Mouse (Mus musculus) heart, embryonic 11.5 days (tissue): Measurements from ENCODE around the gene Zfp691. TPM values are rescaled to one million over a fixed set of nuclear protein-coding genes. Genes with fewer than 3 reads are reported as not detected.
A peak's percentile ranks its signal among the peaks of the same experiment; 100 is the strongest.

ENCODE experiments used
- ATAC-seq: fragments of 200-750 bp; cut with Nextera tagmentation; replicated peaks from 2 replicates; pipeline ENCODE4 v1.8.0; 2017; ENCODE audit warnings: moderate library complexity; ENCODE audit not compliant: insufficient number of reproducible peaks, low FRiP score, low TSS enrichment
- H3K27ac ChIP-seq: fragments of 300-500 bp; sonication (generic); 2 replicates; pipeline ENCODE4 v1.5.1; 2014; ENCODE audit warnings: mild to moderate bottlenecking, low read depth, low read length
- H3K27me3 ChIP-seq: fragments of 300-500 bp; sonication (generic); 2 replicates; pipeline ENCODE4 v1.6.1; 2014; ENCODE audit warnings: mild to moderate bottlenecking, low read length, mixed read lengths; ENCODE audit not compliant: control insufficient read depth, insufficient read depth
- H3K36me3 ChIP-seq: fragments of 300-500 bp; sonication (generic); 2 replicates; pipeline ENCODE4 v1.6.1; 2014; ENCODE audit warnings: mild to moderate bottlenecking, low read length, moderate library complexity, mixed read lengths; ENCODE audit not compliant: control insufficient read depth, insufficient read depth
- H3K4me1 ChIP-seq: fragments of 300-500 bp; sonication (generic); 2 replicates; pipeline ENCODE4 v1.6.1; 2014; ENCODE audit warnings: low read length; ENCODE audit not compliant: control insufficient read depth, insufficient read depth
- H3K4me2 ChIP-seq: fragments of 300-500 bp; sonication (generic); 2 replicates; pipeline ENCODE4 v1.6.1; 2014; ENCODE audit warnings: mild to moderate bottlenecking, moderate library complexity
- H3K4me3 ChIP-seq: fragments of 300-500 bp; sonication (generic); 2 replicates; pipeline ENCODE4 v1.5.1; 2014; ENCODE audit warnings: low read depth, low read length
- H3K9ac ChIP-seq: fragments of 300-500 bp; sonication (generic); 2 replicates; pipeline ENCODE4 v1.6.1; 2014; ENCODE audit warnings: mild to moderate bottlenecking, low read depth, low read length, moderate library complexity
- H3K9me3 ChIP-seq: fragments of 300-500 bp; sonication (generic); replicated peaks from 2 replicates; pipeline ENCODE4 v1.6.1; 2016; ENCODE audit warnings: low read length; ENCODE audit not compliant: control insufficient read depth
- WGBS: fragments of 180-500 bp; shearing (Covaris S2); extraction: QIAGEN DNeasy Blood & Tissue Kit; methylation state at CpG from one replicate; pipeline ENCODE4 v1.1.7; 2014; ENCODE audit not compliant: insufficient replicate concordance; 5-methylcytosine and 5-hydroxymethylcytosine counted together
- polyA plus RNA-seq: library from polyadenylated mRNA; unstranded; fragments of >200 nt; fragmentation: Nextera tagmentation; extraction: Ambion mirVana; gene quantifications from 2 replicates; pipeline ENCODE4 v1.2.1, GENCODE M21; 2014

The Zfp691 gene
- polyA plus RNA-seq, 1 experiment from 2014 or later: 13.7 TPM

GRCm38 (mm10) chr4:119181456-119181855 lies 7.5 kb upstream of the Zfp691 start:
- no peak for ATAC-seq
- WGBS: 88% methylated on average over 9 of the region's 9 CpGs

DNA sequence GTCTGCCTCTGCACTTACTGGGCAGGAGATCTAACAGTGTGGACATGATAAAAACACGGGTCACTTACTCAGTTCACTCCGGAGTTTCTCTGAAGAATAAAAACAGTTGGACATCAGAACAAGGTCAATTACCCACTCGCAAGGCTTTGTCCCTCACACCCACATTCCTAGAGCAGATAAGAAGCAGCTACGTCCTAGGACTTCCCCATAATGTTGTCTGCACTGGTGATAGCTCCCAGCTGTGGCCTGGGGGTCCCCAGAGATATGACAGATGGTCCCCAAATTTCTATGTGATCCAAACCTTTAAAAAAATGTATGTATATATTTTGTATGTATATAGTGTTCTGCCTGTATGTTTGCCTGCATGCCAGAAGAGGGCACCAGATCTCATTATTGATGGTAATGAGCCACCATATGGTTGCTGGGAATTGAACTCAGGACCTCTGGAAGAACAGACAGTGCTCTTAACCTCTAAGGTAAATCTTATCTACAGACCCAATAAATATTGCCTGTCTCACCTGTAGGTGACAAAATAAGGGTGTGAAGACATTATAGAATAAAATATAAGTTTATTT lies 6.2 kb upstream of the Zfp691 start:
- H3K4me2 ChIP-seq: no peak overlapping the region
- WGBS: 39% methylated on average over 4 of the region's 4 CpGs
- H3K27ac ChIP-seq: no peak overlapping the region
- H3K9ac ChIP-seq: no peak overlapping the region
- H3K9me3 ChIP-seq: no peaks in the 10 kb centered on the region
- no peaks in the 10 kb centered on the region; the same call in 1 of the 2 replicates for H3K4me1 ChIP-seq
- no peak overlapping the region for H3K4me3 ChIP-seq
- no peak for ATAC-seq
- no peaks in the 10 kb centered on the region for H3K27me3 ChIP-seq
- H3K36me3 ChIP-seq: no peaks in the 10 kb centered on the region

More at GRCm38 (mm10) chr4:119181456-119181855, 7.5 kb upstream of the Zfp691 start:
- Histone ChIP-seq H3K27ac (no peak overlapping the region), H3K27me3 (no peaks in the 10 kb centered on the region), H3K9me3 (no peaks in the 10 kb centered on the region), H3K36me3 (no peaks in the 10 kb centered on the region), H3K4me1 (no peaks in the 10 kb centered on the region; the same call in 1 of the 2 replicates), H3K4me2 (no peak overlapping the region), H3K9ac (no peak overlapping the region), H3K4me3 (no peak overlapping the region)

GRCm38 (mm10) chr4:119178331-119178730 lies 4.3 kb upstream of the Zfp691 start:
- H3K9me3 ChIP-seq: no peaks in the 10 kb centered on the region
- no peak overlapping the region for H3K27ac ChIP-seq
- no peak overlapping the region for H3K9ac ChIP-seq
- WGBS: 53% methylated on average over 18 of the region's 18 CpGs
- H3K27me3 ChIP-seq: no peaks in the 10 kb centered on the region
- H3K4me1 ChIP-seq: no peaks in the 10 kb centered on the region; the same call in 1 of the 2 replicates
- H3K4me3 ChIP-seq: no peak overlapping the region
- ATAC-seq: no peak
- H3K36me3 ChIP-seq: no peaks in the 10 kb centered on the region
- H3K4me2 ChIP-seq: no peak overlapping the region

GRCm38 (mm10) chr4:119177702-119178101 lies 3.7 kb upstream of the Zfp691 start:
- Histone ChIP-seq H3K9ac (no peak overlapping the region), H3K27me3 (no peaks in the 10 kb centered on the region), H3K4me3 (no peak overlapping the region), H3K4me2 (no peak overlapping the region), H3K4me1 (peaks cover 6% of the 10 kb centered on the region; the same call in 1 of the 2 replicates), H3K27ac (no peak overlapping the region), H3K36me3 (no peaks in the 10 kb centered on the region), H3K9me3 (no peaks in the 10 kb centered on the region)
- WGBS: 58% methylated on average over 5 of the region's 5 CpGs
- no peak for ATAC-seq

DNA sequence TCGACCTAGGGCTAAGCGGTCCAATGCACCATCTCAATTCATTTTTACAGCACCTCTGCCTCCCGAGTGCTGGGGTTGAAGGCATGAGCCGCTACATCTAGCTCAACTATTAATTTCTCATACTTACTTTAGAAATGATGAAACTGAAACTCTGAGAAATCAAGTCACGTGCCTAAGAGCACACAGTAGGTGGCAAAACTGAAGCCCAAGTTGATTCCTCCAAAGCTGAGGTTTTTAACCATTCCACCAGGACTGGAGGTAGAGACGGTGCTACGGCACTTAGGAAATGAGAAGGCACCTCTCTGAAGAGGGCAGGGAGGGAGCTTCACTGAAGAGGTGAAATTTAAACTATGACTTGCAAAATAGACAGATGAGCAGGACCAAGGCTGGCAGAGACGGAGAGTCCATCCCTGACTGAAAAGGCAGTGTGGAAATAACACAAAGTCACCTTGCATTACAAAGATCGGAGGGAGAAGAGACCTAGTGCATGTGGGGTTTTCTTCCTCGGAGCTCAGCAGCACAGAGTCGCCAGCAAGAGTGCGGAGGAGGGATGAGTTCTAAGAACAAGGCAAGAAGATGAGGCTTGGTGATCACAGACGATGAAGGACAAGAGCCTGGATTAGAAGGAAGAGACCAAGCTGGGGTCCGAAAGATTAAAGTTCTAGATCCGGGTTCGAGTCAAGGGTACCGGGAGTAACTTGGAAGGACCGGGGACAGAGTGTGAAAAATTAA lies 910 bp downstream of the Zfp691 start:
- no peaks in the 10 kb centered on the region for H3K9me3 ChIP-seq
- H3K4me3 ChIP-seq: peak overlapping the region; percentile 73
- no peak for ATAC-seq
- H3K27ac ChIP-seq: 0 out of 2 replicates have a peak overlapping the region, but pooled peaks have one; percentile 57
- peak overlapping the region; percentile 88 for H3K9ac ChIP-seq
- H3K27me3 ChIP-seq: no peaks in the 10 kb centered on the region
- H3K4me2 ChIP-seq: peak overlapping the region; percentile 75
- peaks cover 13% of the 10 kb centered on the region for H3K36me3 ChIP-seq
- 38% methylated on average over 18 of the region's 18 CpGs for WGBS
- peaks cover 9% of the 10 kb centered on the region; the same call in 1 of the 2 replicates for H3K4me1 ChIP-seq

DNA sequence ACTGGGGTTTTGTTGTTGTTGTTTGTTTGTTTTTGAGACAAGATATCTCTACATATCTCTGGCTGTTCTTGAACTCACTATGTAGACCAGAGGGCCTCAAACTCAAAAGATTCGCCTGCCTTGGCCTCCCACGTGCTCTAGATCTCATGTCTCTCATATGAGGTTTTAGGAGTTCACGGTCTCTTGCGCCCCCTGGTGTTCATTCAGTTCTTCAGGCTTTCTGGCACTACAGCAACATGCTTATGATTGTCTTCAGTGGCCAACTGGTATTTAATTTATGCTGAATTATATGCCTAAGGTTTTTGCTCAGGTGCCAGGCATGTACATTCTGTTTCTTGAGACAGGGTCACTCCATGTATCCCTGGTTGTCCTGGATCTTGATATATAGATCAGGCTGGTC lies 6.3 kb downstream of the Zfp691 start:
- ATAC-seq: no peak

DNA sequence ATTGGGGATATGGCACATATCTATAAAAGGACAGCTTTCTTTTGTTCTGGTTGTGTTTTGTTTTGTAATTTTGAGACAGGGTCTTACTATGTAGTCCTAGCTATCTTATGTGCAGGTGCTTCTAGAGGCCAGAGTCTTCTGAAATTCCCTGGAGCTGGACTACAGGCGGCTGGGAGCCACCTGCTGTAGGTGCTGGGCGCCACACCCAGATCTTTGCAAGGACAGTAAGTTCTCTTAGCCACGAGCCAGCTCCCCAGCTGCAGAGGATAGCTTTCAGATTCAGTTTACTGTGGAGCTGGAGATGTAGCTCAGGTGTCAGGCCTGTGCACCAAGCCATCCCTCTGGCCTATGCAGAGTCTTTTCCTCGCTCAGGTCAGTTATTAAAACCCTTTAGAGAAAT lies 6.9 kb downstream of the Zfp691 start:
- Histone ChIP-seq H3K9ac (no peak overlapping the region), H3K4me2 (no peak overlapping the region), H3K9me3 (no peaks in the 10 kb centered on the region), H3K27ac (no peak overlapping the region), H3K36me3 (peaks cover 13% of the 10 kb centered on the region), H3K4me1 (no peaks in the 10 kb centered on the region), H3K27me3 (no peaks in the 10 kb centered on the region), H3K4me3 (no peak overlapping the region)
- ATAC-seq: no peak
- 79% methylated on average over 4 of the region's 4 CpGs for WGBS

More for the DNA sequence above, 6.3 kb downstream of the Zfp691 start:
- H3K27ac ChIP-seq: no peak overlapping the region
- H3K27me3 ChIP-seq: no peaks in the 10 kb centered on the region
- H3K4me3 ChIP-seq: no peak overlapping the region
- WGBS: 7% methylated on average over 4 of the region's 4 CpGs
- peaks cover 13% of the 10 kb centered on the region for H3K36me3 ChIP-seq
- H3K4me1 ChIP-seq: peaks cover 3% of the 10 kb centered on the region; the same call in 1 of the 2 replicates
- H3K9me3 ChIP-seq: no peaks in the 10 kb centered on the region
- H3K4me2 ChIP-seq: no peak overlapping the region
- no peak overlapping the region for H3K9ac ChIP-seq

DNA sequence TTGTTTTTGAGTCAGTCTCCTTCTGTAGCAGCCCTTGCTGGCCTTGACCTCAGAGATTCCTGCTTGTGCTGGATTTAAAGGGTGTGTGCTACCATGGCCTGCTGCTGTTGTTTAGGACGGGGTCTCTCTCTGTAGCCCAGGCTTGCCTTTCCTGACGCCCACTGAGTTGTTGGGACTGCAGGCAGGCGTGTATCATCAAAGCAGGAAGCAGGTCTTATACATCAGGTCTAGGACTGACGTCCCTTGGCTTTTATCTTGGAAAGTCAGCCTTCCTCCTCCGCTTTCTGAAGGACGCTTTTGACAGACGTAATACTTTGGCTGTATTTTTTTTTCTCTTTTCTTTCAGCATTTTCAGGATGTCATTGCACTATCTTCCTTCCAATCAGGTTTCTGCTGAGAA lies 8.1 kb downstream of the Zfp691 start:
- Histone ChIP-seq H3K9me3 (no peaks in the 10 kb centered on the region), H3K4me2 (no peak overlapping the region), H3K27ac (no peak overlapping the region), H3K36me3 (peaks cover 13% of the 10 kb centered on the region), H3K27me3 (no peaks in the 10 kb centered on the region), H3K4me3 (no peak overlapping the region), H3K9ac (no peak overlapping the region), H3K4me1 (no peaks in the 10 kb centered on the region)
- no peak for ATAC-seq
- 49% methylated on average over 7 of the region's 7 CpGs for WGBS
